Comparison of ENCODE assay signal across 8 mouse cellular contexts in the genomic region with DNA sequence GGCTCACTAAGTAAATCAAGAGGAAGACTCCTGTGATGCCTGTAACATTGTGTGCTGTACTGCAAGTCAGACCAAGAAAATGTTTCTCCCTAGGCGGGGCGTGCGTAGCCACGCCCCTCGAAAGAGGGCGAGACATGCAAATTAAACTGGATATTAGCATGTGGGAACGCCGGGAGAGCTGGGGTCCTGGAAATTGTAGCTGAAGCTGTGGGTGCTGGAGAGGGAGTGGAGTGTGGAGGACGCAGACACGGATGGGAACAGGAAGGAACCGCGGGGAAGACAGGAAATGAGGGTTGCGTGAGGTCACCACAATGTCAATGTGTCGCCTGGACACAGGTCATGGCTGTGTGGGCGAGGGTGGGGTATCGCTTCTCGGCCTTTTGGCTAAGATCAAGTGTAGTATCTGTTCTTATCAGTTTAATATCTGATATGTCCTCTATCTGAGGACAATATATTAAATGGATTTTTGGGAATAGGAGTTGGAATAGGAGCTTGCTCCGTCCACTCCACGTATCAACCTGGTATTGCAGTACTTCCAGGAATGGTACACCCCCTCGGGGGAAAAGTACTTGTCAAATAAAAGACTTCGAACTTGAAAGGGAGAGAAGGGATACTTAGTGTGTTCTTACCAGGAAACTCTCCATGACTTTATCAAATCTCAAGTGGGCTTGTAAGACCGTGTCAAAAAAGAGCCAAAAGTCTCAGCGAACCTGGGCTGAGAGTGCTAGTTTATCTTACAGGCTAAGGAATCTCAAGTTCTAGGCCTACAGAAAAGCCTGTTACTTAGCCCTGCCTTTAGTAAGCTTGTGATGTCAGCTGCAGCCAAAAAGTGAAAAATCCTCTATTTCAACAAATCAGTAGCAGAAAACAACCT. TPM values are rescaled to one million over a fixed set of nuclear protein-coding genes. Genes with fewer than 3 reads are reported as not detected.
A peak's percentile ranks its signal among the peaks of the same experiment; 100 is the strongest.
DNase-seq lines count a peak whose midpoint lies in the region; ATAC-seq lines count a peak whose summit lies in the region.

No protein-coding gene starts in this region.

- peak; percentile 5 for DNase-seq in right cerebral cortex, postnatal 4 days
- no peak for DNase-seq in right cerebral cortex, adult 18-20 months
- DNase-seq in embryo, embryonic 10 days (ENCODE audit: low spot score): peak; percentile 84
- peak; percentile 10 to 12 for DNase-seq in heart, adult 9 months (ENCODE audit: low spot score in 2 of 2)
- peak; percentile 50 for DNase-seq in kidney, adult 18-20 months
- DNase-seq in ovary, adult 18-20 months (ENCODE audit: low spot score): peak; percentile 3
- DNase-seq in layer of hippocampus, adult 11-12 months (ENCODE audit: low spot score): no peak

- H3K9me3 ChIP-seq in lung, embryonic 15.5 days: no peaks in the 10 kb centered on the region

- H3K27me3 ChIP-seq in lung, embryonic 15.5 days: no peaks in the 10 kb centered on the region

- H3K9ac ChIP-seq in lung, embryonic 15.5 days: no peak overlapping the region

- peak overlapping the region; percentile 20 for H3K4me2 ChIP-seq in lung, embryonic 15.5 days

- no peak overlapping the region for H3K4me3 ChIP-seq in lung, embryonic 15.5 days

- peak overlapping the region; percentile 83 for H3K27ac ChIP-seq in lung, embryonic 15.5 days

- peaks cover 28% of the 10 kb centered on the region for H3K36me3 ChIP-seq in lung, embryonic 15.5 days

- peaks cover 20% of the 10 kb centered on the region for H3K4me1 ChIP-seq in lung, embryonic 15.5 days

- ATAC-seq in lung, embryonic 15.5 days (ENCODE audit: borderline replicate concordance, extremely low read depth, low FRiP score, low TSS enrichment): peak; percentile 90

- 7% methylated on average over 23 of the region's 23 CpGs for WGBS in lung, embryonic 15.5 days

RNA-seq across cellular contexts. Expression of a gene that starts 21.1 kb away (rescaled TPM):
- 87.8 and 92.5 TPM in 2 replicates for polyA plus RNA-seq in lung, embryonic 15.5 days (2015; fragmentation: Nextera tagmentation; extraction: Ambion mirVana)

RNA-seq across cellular contexts. Expression of a gene that starts 26.5 kb away (rescaled TPM):
- polyA plus RNA-seq in lung, embryonic 15.5 days (2015; fragmentation: Nextera tagmentation; extraction: Ambion mirVana): 96.1 and 105 TPM in 2 replicates

RNA-seq across cellular contexts. Expression of a gene that starts 27.0 kb away (rescaled TPM):
- polyA plus RNA-seq in lung, embryonic 15.5 days (2015; fragmentation: Nextera tagmentation; extraction: Ambion mirVana): 29.3 and 31.5 TPM in 2 replicates

RNA-seq across cellular contexts. Expression of a gene that starts 28.4 kb away (rescaled TPM):
- 64.0 and 65.6 TPM in 2 replicates for polyA plus RNA-seq in lung, embryonic 15.5 days (2015; fragmentation: Nextera tagmentation; extraction: Ambion mirVana)

RNA-seq across cellular contexts. Expression of a gene that starts 55.4 kb away (rescaled TPM):
- 53.8 and 59.9 TPM in 2 replicates for polyA plus RNA-seq in lung, embryonic 15.5 days (2015; fragmentation: Nextera tagmentation; extraction: Ambion mirVana)

Comparison
In these comparisons a context has a peak if more than half of its experiments do, and no peak if none do; other contexts are left out.
1. DNase-seq: peak in right cerebral cortex, postnatal 4 days (single experiment), embryo, embryonic 10 days (single experiment), heart, adult 9 months (2 of 2), kidney, adult 18-20 months (single experiment) and ovary, adult 18-20 months (single experiment); none in right cerebral cortex, adult 18-20 months (single experiment) and layer of hippocampus, adult 11-12 months (single experiment).